Mouse (Mus musculus): Measurements from ENCODE around the gene Abi3bp.
A peak's percentile ranks its signal among the peaks of the same experiment; 100 is the strongest.

Gene Abi3bp

GRCm38 (mm10) chr16:56681010-56681645 is 203.4 kb downstream of the Abi3bp start:
- no peak for DNase-seq (ENCODE audit: low read depth, low spot score)

- DNase-seq (ENCODE audit: low read depth, low spot score) = no peak
Observed at GRCm38 (mm10) chr16:56686747-56687146, 209.1 kb downstream of the Abi3bp start.

DNA sequence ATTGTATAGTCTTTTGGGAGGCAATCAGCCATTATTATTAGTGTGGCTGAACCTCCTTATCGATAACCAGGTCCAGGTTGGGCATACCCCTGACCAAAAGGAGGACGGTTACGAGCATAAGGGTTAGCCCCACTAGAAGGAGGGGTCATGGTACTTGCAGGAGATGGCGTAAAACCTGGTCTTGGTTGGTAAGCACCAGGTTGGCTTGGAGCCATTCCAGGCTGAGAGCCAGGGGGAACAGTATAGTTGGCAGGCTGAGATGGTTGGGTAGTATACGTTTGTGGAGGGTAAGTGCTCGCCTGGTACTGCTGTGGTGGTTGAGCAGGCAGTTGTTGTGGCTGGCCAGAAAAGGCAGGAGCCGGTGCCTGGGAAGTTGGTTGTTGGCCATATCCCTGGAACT is 213.0 kb downstream of the Abi3bp start:
- no peak for DNase-seq (ENCODE audit: low read depth, low spot score)

GRCm38 (mm10) chr16:56696448-56696847 is 218.8 kb downstream of the Abi3bp start:
- no peak for DNase-seq (ENCODE audit: low read depth, low spot score)

- no peak for DNase-seq (ENCODE audit: low read depth, low spot score)
Observed at GRCm38 (mm10) chr16:56700898-56701297, 223.2 kb downstream of the Abi3bp start.

DNA sequence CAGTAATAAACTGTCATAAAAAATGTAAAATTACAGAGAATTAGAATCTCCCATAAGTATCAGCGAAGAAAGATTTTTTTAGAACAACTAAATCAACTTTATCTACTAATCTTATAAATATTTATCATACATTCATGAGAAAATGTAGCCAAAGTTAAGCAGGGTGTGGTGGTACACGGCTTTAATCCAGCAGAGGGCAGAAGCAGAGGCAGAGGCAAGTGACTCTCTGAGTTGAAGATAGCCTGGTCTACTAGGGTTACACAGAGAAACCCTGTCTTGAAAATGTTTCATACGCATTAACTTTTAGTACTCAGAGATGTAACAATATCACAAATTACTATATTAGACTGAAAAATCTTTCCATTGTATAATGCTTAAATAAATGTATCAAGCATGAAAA is 228.1 kb downstream of the Abi3bp start:
- peak; percentile 9 for DNase-seq (ENCODE audit: low read depth, low spot score)

GRCm38 (mm10) chr16:56710071-56710470 is 232.4 kb downstream of the Abi3bp start:
- DNase-seq (ENCODE audit: low read depth, low spot score) = no peak

- no peak for DNase-seq (ENCODE audit: low read depth, low spot score)
Observed at GRCm38 (mm10) chr16:56715608-56716007, 237.9 kb downstream of the Abi3bp start.

- DNase-seq (ENCODE audit: low read depth, low spot score) = peak; percentile 88
Observed at GRCm38 (mm10) chr16:56716557-56717179, 239.0 kb downstream of the Abi3bp start.

DNA sequence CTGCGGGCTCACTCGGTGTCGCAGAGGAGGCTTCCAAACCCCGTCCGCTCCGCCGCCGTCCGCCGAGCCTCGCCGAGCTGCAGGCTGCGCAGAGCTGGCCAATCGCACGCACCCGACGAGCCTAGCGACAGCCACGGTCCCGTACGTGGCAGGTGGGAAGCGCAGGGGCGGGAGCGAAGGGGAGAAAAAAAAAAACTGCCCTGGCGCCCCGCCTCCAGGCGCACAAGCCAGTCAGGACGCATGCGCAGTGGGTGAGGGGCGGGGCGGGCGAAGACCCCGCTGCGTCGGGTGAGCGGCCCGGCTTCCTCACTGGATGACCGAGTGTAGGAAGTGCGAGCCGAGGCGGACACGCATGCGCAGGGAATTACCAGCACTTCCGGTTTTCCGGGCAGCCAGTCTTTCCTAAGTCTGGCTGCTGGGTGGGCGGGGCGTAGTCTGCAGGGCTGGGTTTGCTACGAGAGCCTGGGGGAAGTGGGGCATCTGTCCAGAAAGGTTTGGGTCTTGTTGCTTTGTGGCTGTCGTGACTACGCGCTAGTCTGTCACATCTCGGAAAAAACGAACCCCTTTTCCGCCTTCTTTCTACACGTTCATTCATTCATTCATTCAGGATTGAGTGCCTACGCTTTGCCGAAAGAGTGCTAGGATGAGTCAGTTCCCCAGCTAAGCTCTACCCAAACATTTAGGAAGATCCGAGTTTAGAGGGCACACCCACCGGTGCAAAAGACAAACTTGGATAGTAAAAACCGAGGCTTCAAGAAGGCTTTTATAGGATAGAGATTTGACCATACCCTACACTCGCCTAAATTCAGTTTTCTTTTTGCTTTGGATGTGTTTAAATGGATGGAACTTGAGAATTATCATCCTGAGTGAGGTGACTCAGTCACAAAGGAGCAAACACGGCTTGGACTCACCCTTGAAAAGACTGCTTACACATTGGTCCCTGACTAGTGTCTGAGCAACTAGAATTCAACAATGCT is 239.8 kb downstream of the Abi3bp start, which contains the start of gene Tfg:
Gene Tfg, minus strand, starts transcription at position 227 of the 977 bp plus-strand sequence.
- peak; percentile 100 for DNase-seq (ENCODE audit: low read depth, low spot score)

DNA sequence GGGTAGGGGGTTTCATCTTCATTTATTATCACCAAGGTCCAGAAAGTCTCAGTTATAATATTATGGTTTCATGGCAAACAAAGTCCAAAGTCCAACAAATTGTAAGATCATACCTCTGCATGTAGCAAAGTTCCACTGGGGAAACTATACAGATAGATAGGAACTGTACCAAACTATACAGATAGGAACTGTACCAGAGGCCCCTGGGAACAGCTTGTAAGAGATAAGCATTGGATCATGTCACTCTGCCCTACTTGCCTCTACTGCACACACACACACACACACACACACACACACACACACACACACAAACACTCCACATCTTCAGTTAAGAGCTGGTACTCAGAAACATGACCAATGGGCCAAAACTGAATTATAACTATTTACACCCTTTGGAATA is 241.4 kb downstream of the Abi3bp start:
- DNase-seq (ENCODE audit: low read depth, low spot score) = no peak

DNA sequence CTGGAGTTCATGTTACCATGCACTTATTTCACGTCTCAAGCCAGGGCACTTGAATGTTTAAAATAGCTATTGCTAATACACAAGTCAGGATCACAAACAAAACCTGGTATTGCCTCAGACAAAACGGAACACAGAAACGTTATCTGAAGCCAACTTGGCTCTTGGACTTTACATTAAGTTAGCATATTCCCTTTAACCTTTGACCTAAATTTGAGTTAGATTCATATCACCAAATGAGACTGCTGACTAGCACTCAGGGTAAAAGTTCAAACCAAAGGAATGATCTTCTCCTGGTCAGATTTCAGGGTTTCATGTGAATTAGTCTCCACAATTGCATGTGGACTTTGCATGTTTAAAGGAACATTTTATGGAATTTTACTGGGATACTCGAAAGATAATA is 244.7 kb downstream of the Abi3bp start:
- DNase-seq (ENCODE audit: low read depth, low spot score) = no peak

- no peak for DNase-seq (ENCODE audit: low read depth, low spot score)
Observed at GRCm38 (mm10) chr16:56724927-56725326, 247.2 kb downstream of the Abi3bp start.

DNA sequence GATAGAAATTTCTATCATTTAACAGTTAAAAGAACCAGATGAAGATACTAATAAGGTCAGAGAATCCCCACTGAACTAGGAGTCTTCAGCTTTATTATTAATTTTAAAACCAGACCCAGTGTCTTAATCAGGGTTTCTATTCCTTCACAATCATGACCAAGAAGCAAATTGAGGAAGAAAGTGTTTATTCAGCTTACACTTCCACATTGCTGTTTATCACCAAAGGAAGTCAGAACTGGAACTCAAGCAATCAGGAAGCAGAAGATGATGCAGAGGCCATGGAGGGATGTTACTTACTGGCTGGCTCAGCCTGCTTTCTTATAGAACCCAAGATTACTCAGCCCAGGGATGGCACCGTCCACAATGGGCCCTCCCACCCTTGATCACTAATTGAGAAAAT is 251.4 kb downstream of the Abi3bp start:
- no peak for DNase-seq (ENCODE audit: low read depth, low spot score)
